Mouse (Mus musculus): Measurements from ENCODE around the gene Nsg2.

DNA sequence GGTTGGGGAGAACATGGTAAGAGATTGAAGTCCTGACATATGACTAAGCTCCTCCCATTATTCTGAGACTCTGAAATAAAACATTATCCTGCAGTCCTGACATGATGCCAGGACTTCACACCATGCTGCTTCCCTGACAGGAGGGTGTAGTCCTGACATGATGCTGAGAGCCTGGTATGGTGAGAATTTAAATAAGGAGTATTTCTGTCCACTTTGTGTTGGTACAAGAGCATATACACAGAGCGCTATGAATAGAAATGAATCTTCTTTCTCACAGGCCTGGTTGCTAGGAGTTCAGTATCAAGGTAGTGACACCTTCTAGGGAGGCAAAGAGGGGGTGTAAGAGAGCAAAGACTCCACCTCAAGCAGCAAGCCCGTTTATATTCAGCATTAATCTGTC, 60.8 kb downstream of the Nsg2 start:
- TF ChIP-seq CTCF (IDR thresholded peaks at IDR 0.05; ENCODE audit: low read depth) (no peak), EP300 (IDR thresholded peaks at IDR 0.05; ENCODE audit: low read depth) (no peak)
